Mouse (Mus musculus) brain, embryonic 18.5 days (tissue): ENCODE data around the gene Trmt2b.
"Not testable (repeated sequence)": the region's sequence is repeated elsewhere in the genome, so short reads cannot be mapped to it uniquely, and the experiment has no call there.

Source experiments
- DNase-seq: peaks from one replicate; pipeline ENCODE4 v3.0.0-alpha.2; 2012; ENCODE audit warnings: low read depth, low spot score

Gene Trmt2b

GRCm38 (mm10) chrX:134220618-134221017 lies 56.2 kb downstream of the Trmt2b start:
- DNase-seq: no peak

GRCm38 (mm10) chrX:134218161-134218560 lies 58.6 kb downstream of the Trmt2b start:
- no peak for DNase-seq

GRCm38 (mm10) chrX:134211151-134211642 lies 65.6 kb downstream of the Trmt2b start:
- no peak for DNase-seq

GRCm38 (mm10) chrX:134208491-134208890 lies 68.3 kb downstream of the Trmt2b start:
- no peak for DNase-seq

GRCm38 (mm10) chrX:134187201-134187600 lies 89.6 kb downstream of the Trmt2b start, which contains the start of gene Arl13a:
Arl13a (plus strand) TSS chrX:134187501.
- not testable (repeated sequence) for DNase-seq

GRCm38 (mm10) chrX:134174699-134175098 lies 102.1 kb downstream of the Trmt2b start:
- DNase-seq: no peak
